Mouse (Mus musculus): ENCODE data around the gene Synj1. TPM values are rescaled to one million over a fixed set of nuclear protein-coding genes. Genes with fewer than 3 reads are reported as not detected.

Synj1 gene
- polyA plus RNA-seq, 1 experiment = 157 TPM

DNA sequence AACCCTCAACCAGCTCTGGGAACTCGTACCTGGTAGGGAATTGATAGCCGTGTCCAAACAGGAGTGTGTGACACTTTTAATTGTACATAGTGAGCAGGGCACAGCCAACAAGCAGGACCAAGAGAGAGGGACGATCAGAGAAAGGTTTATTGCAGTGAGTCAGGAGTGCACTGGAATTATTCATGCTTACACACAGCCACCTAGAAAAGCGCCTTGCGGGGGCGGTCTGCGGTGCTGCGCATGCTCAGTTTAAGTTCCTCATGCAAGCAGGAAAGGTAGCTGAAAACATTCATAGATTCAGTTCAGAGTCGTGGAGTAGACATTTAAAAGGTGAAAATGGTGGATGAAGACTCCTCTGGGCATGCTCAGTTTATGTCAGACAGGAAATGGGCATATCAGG is 120.4 kb downstream of the Synj1 start:
- TF ChIP-seq POLR2A (IDR thresholded peaks at IDR 0.05; ENCODE audit: extremely low read depth, insufficient read depth, low read length) = no peak
- no peak for TF ChIP-seq CTCF (IDR thresholded peaks at IDR 0.05; ENCODE audit: extremely low read depth, insufficient read depth, low read length)
- H3K27ac ChIP-seq (ENCODE audit: insufficient read depth, low read length) = no peak overlapping the region
- H3K4me3 ChIP-seq (ENCODE audit: insufficient read depth, low read length) = no peak overlapping the region
- no peaks in the 10 kb centered on the region for H3K4me1 ChIP-seq (ENCODE audit: control insufficient read depth, insufficient read depth, low read length)

Other genes with a start within 250 kb of the Synj1 start
- gene Urb1, start 200.9 kb downstream of the Synj1 start, polyA plus RNA-seq (2012; rRNA removed) = 6.8 and 6.9 TPM in 2 replicates
- 2.2 and 3.1 TPM in 2 replicates for gene Eva1c, start 184.6 kb downstream of the Synj1 start, polyA plus RNA-seq (2012; rRNA removed)
- gene Cfap298, start 76.2 kb downstream of the Synj1 start, polyA plus RNA-seq (2012; rRNA removed) = 35.4 and 38.7 TPM in 2 replicates
- gene Paxbp1, start 33.2 kb upstream of the Synj1 start, polyA plus RNA-seq (2012; rRNA removed) = 81.5 and 92.3 TPM in 2 replicates
- 0.74 and 1.2 TPM in 2 replicates for gene 4932438H23Rik, start 83.8 kb upstream of the Synj1 start, polyA plus RNA-seq (2012; rRNA removed)
- gene Olig2, start 214.1 kb upstream of the Synj1 start, polyA plus RNA-seq (2012; rRNA removed) = 32.9 and 37.9 TPM in 2 replicates